Mouse (Mus musculus) hindbrain, embryonic 12.5 days (tissue): ENCODE measurements around the gene Gm6583. TPM values are rescaled to one million over a fixed set of nuclear protein-coding genes. Genes with fewer than 3 reads are reported as not detected.

ENCODE experiments used
- ATAC-seq: fragments of 200-750 bp; cut with Nextera tagmentation; 2 replicates; pipeline ENCODE4 v1.8.0; 2017; ENCODE audit warnings: moderate TSS enrichment; ENCODE audit not compliant: low FRiP score
- H3K27ac ChIP-seq: fragments of 300-500 bp; sonication (generic); 2 replicates; pipeline ENCODE4 v1.5.1; 2016; ENCODE audit warnings: mild to moderate bottlenecking
- H3K27me3 ChIP-seq: fragments of 300-500 bp; sonication (generic); 2 replicates; pipeline ENCODE4 v1.6.1; 2016; ENCODE audit warnings: mild to moderate bottlenecking
- H3K36me3 ChIP-seq: fragments of 300-500 bp; sonication (generic); 2 replicates; pipeline ENCODE4 v1.6.1; 2016; ENCODE audit warnings: mild to moderate bottlenecking
- H3K4me1 ChIP-seq: fragments of 300-500 bp; sonication (generic); 2 replicates; pipeline ENCODE4 v1.6.1; 2016
- H3K4me2 ChIP-seq: fragments of 300-500 bp; sonication (generic); replicated peaks from 2 replicates; pipeline ENCODE4 v1.6.1; 2016; ENCODE audit warnings: mild to moderate bottlenecking
- H3K4me3 ChIP-seq: fragments of 300-500 bp; sonication (generic); 2 replicates; pipeline ENCODE4 v1.5.1; 2016; ENCODE audit warnings: mild to moderate bottlenecking
- H3K9ac ChIP-seq: fragments of 300-500 bp; sonication (generic); 2 replicates; pipeline ENCODE4 v1.6.1; 2016; ENCODE audit warnings: mild to moderate bottlenecking, moderate library complexity
- H3K9me3 ChIP-seq: fragments of 300-500 bp; sonication (generic); replicated peaks from 2 replicates; pipeline ENCODE4 v1.6.1; 2016; ENCODE audit warnings: mild to moderate bottlenecking
- WGBS: fragments of 180-500 bp; shearing (Covaris S2); methylation state at CpG from one replicate; pipeline ENCODE4 v1.1.7; 2016; 5-methylcytosine and 5-hydroxymethylcytosine counted together
- polyA plus RNA-seq: library from polyadenylated mRNA; unstranded; fragments of >200 nt; fragmentation: Nextera tagmentation; extraction: Ambion mirVana; gene quantifications from 2 replicates; pipeline ENCODE4 v1.2.1, GENCODE M21; 2016

Gm6583 gene
- polyA plus RNA-seq, 1 experiment from 2014 or later, result 0.27 TPM

DNA sequence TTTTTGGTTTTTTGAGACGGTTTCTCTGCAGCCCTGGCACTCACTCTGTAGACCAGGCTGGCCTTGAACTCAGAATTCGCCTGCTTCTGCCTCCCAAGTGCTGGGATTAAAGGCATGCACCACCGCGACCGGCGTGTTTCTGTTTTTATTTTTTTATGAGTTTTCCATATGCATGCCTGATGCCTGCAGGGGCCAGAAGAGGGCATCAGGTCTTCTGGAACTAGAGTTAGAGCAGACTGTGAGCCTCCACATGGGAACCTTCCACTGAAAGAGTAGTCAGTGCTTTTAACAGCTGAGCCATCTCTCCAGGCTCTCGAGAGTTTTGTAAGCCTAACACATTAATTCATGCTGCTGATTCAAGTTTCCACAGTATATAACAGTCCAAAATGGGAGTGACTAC lies 16.6 kb downstream of the Gm6583 start:
- 77% methylated on average over 7 of the region's 7 CpGs for WGBS
- peaks cover 58% of the 10 kb centered on the region for H3K36me3 ChIP-seq

DNA sequence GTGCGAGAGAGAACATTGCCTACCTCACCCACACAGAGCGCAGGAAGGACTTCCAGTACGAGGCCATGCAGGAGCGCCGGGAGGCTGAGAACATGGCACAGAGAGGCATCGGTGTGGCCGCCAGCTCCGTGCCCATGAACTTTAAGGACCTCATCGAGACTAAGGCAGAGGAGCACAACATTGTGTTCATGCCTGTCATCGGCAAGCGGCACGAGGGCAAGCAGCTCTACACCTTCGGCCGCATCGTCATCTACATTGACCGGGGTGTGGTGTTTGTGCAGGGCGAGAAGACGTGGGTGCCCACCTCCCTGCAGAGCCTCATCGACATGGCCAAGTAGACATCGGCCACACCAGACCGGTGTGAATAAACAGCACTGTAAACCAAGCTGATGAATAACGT lies 18.8 kb downstream of the Gm6583 start:
- no peak overlapping the region for H3K4me3 ChIP-seq
- H3K9ac ChIP-seq, result no peak overlapping the region
- peaks cover 80% of the 10 kb centered on the region for H3K36me3 ChIP-seq
- WGBS, result 94% methylated on average over 22 of the region's 22 CpGs
- no peaks in the 10 kb centered on the region for H3K9me3 ChIP-seq
- ATAC-seq, result no peak
- no peak overlapping the region for H3K27ac ChIP-seq
- no peaks in the 10 kb centered on the region for H3K27me3 ChIP-seq
- peaks cover 7% of the 10 kb centered on the region for H3K4me1 ChIP-seq
- no peak overlapping the region for H3K4me2 ChIP-seq

More for the DNA sequence above, 16.6 kb downstream of the Gm6583 start:
- Histone ChIP-seq H3K4me3 (no peak overlapping the region), H3K9me3 (no peaks in the 10 kb centered on the region), H3K27ac (no peak overlapping the region), H3K4me2 (no peak overlapping the region), H3K4me1 (peaks cover 24% of the 10 kb centered on the region), H3K27me3 (no peaks in the 10 kb centered on the region), H3K9ac (no peak overlapping the region)
- ATAC-seq, result no peak

DNA sequence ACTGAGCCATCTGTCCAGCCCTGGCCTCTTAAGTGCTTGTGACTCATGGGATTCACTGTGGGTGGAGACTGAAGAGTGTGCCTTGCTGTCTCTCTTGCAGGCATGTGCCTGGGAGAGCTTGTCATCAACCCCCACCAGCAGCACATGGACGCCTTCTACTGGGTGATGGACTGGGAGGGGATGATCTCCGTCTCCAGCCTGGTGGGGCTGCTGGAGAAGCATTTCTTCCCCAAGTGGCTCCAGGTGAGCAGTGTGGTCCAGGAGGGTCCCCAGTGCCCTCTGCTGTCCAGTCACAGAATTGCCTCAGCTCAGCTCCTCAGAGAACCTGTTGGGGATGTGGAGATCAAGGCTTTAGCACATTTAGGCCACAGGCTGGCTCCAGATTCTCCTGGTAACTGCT lies 20.4 kb downstream of the Gm6583 start:
- Histone ChIP-seq H3K9me3 (no peaks in the 10 kb centered on the region), H3K27ac (no peak overlapping the region), H3K9ac (no peak overlapping the region), H3K27me3 (no peaks in the 10 kb centered on the region), H3K4me2 (no peak overlapping the region), H3K36me3 (peaks cover 92% of the 10 kb centered on the region), H3K4me3 (no peak overlapping the region), H3K4me1 (no peaks in the 10 kb centered on the region)
- ATAC-seq, result no peak
- WGBS, result 37% methylated on average over 2 of the region's 2 CpGs

DNA sequence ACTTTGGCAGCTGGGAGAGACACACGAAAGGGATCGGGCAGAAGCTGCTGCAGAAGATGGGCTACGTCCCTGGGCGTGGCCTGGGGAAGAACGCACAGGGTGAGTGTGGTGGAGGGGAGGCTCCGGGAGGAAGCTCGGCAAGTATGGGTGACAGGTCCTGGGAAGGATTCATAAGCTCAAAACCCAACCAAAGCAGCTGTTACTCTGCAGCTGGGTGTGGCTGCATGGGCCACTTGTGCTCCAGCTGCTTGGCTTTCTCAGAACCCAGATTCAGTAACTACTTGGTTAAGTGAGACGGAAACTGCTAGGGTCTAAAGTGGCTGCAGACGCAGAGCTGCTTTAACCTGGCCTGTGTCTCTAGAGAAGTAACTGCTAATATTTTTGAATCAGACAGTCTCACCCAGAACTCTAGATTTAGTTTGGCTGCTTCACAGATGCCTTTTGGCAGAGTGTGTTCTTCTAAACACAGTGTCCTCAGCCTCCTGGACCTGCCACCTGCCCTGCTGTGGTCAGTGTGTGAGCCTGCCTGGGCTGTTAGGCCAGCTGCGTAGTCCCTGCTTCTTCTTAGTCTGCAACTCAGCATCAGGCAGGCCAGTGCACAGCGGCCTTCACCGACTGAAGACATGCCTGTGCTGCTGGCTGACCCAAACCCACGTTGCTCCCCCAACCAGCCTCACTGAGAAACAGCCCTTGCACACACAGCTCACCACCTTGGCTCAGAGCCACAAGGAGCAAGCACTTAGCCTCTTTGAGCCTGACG lies 25.8 kb downstream of the Gm6583 start:
- Histone ChIP-seq H3K4me2 (no peak overlapping the region), H3K9ac (no peak overlapping the region), H3K4me3 (no peak overlapping the region), H3K4me1 (peaks cover 18% of the 10 kb centered on the region), H3K9me3 (no peaks in the 10 kb centered on the region), H3K27ac (no peak overlapping the region), H3K36me3 (peaks cover 69% of the 10 kb centered on the region), H3K27me3 (no peaks in the 10 kb centered on the region)
- ATAC-seq, result no peak
- WGBS, result 94% methylated on average over 14 of the region's 14 CpGs

DNA sequence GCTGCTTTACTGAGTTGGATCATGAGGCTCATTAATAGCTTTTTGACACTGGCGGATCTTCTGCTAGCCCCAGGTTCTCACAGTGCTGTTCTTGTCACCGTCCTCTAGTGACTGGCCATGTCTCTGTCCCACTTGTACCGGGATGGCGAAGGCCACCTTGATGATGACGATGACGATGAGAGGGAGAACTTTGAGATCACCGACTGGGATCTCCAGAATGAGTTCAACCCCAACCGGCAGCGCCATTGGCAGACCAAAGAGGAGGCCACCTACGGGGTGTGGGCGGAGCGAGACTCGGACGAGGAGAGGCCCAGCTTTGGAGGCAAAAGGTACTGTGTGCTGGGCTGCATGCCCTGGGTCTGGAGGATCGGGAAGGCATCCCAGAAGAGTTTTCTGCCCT lies 28.0 kb downstream of the Gm6583 start:
- Histone ChIP-seq H3K27ac (no peak overlapping the region), H3K4me1 (peaks cover 18% of the 10 kb centered on the region), H3K9ac (no peak overlapping the region), H3K36me3 (peaks cover 48% of the 10 kb centered on the region), H3K4me2 (no peak overlapping the region), H3K4me3 (no peak overlapping the region), H3K9me3 (no peaks in the 10 kb centered on the region), H3K27me3 (no peaks in the 10 kb centered on the region)
- WGBS, result 92% methylated on average over 15 of the region's 15 CpGs
- no peak for ATAC-seq

DNA sequence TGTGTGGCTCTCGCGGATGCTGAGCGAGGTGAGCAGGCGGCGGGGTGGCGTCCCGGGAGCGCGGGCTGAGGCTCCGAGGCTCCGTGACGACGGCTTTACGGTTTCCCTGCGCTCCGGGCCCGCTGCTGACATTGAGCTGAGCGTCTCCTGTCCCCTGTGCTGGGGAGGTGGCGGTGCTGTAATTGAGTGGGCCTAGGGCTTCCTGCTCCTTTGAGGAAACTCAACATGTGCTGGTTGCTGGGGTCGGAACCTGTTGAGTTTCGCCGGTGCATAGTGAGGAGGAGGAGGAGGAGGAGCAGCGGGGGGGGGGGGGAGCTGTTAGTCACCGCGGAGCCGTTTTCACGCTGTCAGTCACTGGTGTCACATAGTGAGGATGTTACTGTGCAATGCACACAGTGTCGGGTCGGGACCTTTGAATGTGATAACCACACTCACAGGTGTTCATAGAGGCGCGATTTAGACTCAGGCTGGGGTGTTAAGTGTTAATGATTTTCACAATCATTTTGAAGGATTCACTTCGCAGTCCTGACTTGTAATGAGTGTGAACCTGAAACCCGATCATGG lies 29.3 kb downstream of the Gm6583 start:
- ATAC-seq, result peak; percentile 75
- Histone ChIP-seq H3K4me1 (peaks cover 18% of the 10 kb centered on the region), H3K27me3 (no peaks in the 10 kb centered on the region), H3K9ac (peak overlapping the region; percentile 83), H3K36me3 (peaks cover 35% of the 10 kb centered on the region), H3K27ac (no peak overlapping the region; the same call in 1 of the 2 replicates), H3K9me3 (no peaks in the 10 kb centered on the region), H3K4me3 (peak overlapping the region; percentile 94), H3K4me2 (peak overlapping the region; percentile 82)
- WGBS, result 3% methylated on average over 32 of the region's 33 CpGs

DNA sequence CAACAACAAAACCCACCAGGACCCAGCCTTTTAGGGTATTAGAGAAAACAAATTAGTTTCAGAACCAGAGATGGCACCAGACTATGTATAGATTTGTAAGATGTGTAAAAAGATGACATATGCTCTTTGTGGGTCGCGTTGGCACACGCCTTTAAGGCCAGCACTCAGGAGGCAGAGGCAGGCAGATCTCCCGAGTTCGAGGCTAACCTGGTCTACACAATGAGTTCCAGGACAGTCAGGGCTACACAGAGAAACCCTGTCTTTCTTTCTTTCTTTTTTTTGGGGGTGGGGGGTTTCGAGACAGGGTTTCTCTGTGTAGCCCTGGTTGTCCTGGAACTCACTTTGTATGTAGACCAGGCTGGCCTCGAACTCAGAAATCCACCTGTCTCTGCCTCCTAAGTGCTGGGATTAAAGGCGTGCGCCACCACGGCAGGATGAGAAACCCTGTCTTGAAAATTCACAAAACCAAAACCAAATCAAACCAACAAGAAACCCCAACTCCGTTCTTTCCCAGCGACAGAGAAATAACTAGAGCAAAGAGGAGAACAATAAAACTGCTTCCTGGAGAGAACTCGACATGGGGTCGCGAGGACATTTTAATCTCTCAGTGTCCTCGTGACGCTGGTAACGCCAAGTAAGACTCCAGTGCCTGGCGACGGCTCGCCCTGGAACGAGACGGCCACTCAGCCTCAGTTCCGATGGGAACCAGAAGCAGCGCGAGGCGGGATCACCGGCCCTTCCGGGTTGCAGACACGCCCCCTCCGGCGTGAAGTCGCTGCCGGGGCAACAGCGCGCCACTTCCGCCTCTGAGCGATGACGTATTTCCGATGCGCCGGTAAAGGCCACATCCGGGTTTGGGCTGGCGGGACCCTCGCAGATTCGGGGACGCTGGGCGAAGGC lies 30.0 kb downstream of the Gm6583 start, which contains the start of gene Tfip11:
TSS of gene Tfip11 (plus strand) at position 813 of the 900 bp plus-strand sequence.
- Histone ChIP-seq H3K27me3 (no peaks in the 10 kb centered on the region), H3K9me3 (no peaks in the 10 kb centered on the region), H3K4me1 (peaks cover 18% of the 10 kb centered on the region), H3K36me3 (peaks cover 27% of the 10 kb centered on the region), H3K4me2 (peak within 1 kb of the TSS; percentile 82), H3K4me3 (peak within 1 kb of the TSS; percentile 94), H3K9ac (peak within 1 kb of the TSS; percentile 83), H3K27ac (peak within 1 kb of the TSS; percentile 78)
- WGBS, result 8% methylated on average over 48 of the region's 48 CpGs
- ATAC-seq, result peak; percentile 88

DNA sequence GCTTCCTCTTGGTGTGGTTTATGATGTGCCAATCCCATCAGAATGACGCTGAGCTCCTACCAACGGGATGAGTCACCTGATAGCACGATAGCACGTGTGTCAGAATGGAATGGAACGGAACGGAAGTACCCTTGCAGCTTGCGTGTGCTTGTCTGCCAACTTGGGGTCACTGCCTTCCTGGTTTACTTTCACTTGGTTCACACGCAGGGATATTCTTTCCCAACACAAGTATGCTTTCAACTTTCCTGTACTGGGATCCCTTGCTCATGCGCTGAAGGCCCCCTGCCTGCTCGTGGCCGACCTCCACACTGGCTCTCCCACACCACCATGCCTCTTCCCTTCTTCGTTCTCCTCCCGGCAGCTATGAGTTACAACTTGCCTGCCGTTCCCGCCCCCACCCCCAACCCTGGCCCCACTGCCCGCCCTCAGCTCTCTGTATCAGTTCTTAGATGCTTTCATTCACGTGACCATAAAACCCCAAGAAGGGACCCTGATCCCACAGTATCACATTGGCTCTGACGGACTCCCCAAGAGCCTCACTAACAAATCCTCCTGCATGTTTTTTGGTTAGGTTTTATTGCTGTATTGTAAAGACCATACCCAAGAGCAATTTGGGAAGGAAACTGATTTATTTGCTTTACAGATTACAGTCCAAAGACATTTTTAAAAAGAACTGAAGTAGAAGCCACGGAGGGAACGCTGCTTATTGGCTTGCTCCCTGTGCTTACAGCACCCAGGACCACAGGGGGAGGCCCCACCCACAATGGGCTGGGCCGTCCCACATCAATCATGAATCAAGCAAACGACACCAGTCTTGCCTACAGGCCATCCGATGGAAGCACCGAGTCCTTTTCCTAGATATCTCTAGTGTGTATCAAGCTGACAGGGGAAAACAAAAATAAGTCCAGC lies 30.9 kb downstream of the Gm6583 start:
- Histone ChIP-seq H3K4me1 (peaks cover 18% of the 10 kb centered on the region), H3K27me3 (no peaks in the 10 kb centered on the region), H3K9ac (no peak overlapping the region; the same call in 1 of the 2 replicates), H3K4me2 (peak overlapping the region; percentile 25), H3K36me3 (peaks cover 18% of the 10 kb centered on the region), H3K27ac (no peak overlapping the region), H3K9me3 (no peaks in the 10 kb centered on the region), H3K4me3 (no peak overlapping the region)
- no peak for ATAC-seq
- 34% methylated on average over 24 of the region's 24 CpGs for WGBS

DNA sequence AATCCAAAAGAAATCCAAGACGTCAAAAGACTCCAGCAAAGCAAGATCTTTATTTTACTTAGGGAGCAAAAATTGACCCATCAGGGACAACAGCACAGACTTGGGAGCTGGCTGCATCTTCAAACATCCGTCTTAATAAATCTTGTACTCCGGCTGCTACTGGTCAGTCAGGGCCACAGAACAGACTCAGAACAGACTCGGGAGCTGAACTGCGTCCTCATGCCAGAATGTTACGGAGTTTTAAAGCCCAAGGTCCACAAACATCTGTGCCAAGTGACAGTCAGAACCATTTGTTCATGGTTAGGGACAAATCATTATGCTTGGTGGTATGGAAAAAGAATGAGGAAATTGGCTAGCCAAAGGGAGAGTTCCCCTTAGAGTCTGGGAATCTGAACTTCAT lies 32.6 kb downstream of the Gm6583 start:
- ATAC-seq, result no peak
- Histone ChIP-seq H3K4me3 (no peak overlapping the region), H3K9ac (no peak overlapping the region), H3K4me2 (no peak overlapping the region), H3K27ac (no peak overlapping the region), H3K36me3 (peaks cover 5% of the 10 kb centered on the region; the same call in 1 of the 2 replicates), H3K27me3 (no peaks in the 10 kb centered on the region), H3K9me3 (no peaks in the 10 kb centered on the region), H3K4me1 (peaks cover 18% of the 10 kb centered on the region)
- WGBS, result 87% methylated on average over 6 of the region's 6 CpGs

DNA sequence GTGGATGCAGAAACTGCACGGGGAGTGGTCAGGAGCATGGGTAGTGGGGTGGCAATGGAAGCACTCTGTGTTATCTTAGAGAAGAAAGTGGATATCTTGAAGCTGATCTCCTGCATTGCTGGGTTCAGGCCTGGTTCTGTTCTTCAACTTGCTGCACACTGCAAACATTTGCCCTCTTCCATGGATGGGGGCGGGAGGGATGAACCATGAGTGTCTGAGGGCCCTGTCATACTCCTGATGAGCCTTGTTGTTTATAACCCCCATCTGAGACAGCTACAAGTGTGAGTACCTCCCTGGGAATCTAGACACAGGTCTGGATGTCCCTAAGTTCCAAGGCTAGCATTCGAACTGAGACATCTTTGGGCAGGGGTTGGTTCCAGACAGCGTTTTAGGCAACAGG lies 34.5 kb downstream of the Gm6583 start:
- Histone ChIP-seq H3K4me2 (no peak overlapping the region), H3K9ac (no peak overlapping the region), H3K9me3 (no peaks in the 10 kb centered on the region), H3K27me3 (no peaks in the 10 kb centered on the region), H3K4me1 (0 out of 2 replicates have a peak, but pooled peaks cover 5% of the 10 kb centered on the region), H3K27ac (no peak overlapping the region), H3K4me3 (no peak overlapping the region), H3K36me3 (no peaks in the 10 kb centered on the region)
- no peak for ATAC-seq
- 82% methylated on average over 4 of the region's 4 CpGs for WGBS

DNA sequence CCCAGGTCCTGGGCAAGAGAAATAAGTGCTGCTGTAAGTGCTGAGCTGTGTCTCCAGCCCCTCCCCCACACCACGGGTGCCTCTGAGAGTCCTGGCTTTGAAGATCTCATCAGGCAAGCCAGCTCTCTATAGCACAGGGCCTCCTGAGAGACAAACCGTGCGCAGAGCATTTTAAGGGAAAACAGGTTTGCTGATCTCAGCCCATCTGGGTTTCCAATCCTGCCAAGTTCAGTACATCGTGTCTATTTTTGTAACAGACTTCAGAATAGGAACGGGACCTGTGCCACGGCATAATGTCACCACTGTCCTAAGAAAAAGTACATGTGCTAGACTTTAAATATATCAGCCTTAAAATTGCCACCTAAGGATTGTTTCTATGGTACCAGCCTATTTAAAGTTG lies 34.9 kb downstream of the Gm6583 start:
- H3K36me3 ChIP-seq, result no peaks in the 10 kb centered on the region
- no peak overlapping the region for H3K4me3 ChIP-seq
- no peak overlapping the region for H3K4me2 ChIP-seq
- 0 out of 2 replicates have a peak, but pooled peaks cover 5% of the 10 kb centered on the region for H3K4me1 ChIP-seq
- no peak for ATAC-seq
- no peak overlapping the region for H3K9ac ChIP-seq
- H3K27ac ChIP-seq, result no peak overlapping the region
- whole genome bisulfite sequencing, result 74% methylated on average over 6 of the region's 6 CpGs
- no peaks in the 10 kb centered on the region for H3K9me3 ChIP-seq
- H3K27me3 ChIP-seq, result no peaks in the 10 kb centered on the region
